Mouse (Mus musculus): ENCODE data around the gene Ror1. TPM values are rescaled to one million over a fixed set of nuclear protein-coding genes. Genes with fewer than 3 reads are reported as not detected.

Gene Ror1
- polyA plus RNA-seq (2012; rRNA removed; ENCODE audit: low replicate concordance): 1.7 and 2.1 TPM in 2 replicates

DNA sequence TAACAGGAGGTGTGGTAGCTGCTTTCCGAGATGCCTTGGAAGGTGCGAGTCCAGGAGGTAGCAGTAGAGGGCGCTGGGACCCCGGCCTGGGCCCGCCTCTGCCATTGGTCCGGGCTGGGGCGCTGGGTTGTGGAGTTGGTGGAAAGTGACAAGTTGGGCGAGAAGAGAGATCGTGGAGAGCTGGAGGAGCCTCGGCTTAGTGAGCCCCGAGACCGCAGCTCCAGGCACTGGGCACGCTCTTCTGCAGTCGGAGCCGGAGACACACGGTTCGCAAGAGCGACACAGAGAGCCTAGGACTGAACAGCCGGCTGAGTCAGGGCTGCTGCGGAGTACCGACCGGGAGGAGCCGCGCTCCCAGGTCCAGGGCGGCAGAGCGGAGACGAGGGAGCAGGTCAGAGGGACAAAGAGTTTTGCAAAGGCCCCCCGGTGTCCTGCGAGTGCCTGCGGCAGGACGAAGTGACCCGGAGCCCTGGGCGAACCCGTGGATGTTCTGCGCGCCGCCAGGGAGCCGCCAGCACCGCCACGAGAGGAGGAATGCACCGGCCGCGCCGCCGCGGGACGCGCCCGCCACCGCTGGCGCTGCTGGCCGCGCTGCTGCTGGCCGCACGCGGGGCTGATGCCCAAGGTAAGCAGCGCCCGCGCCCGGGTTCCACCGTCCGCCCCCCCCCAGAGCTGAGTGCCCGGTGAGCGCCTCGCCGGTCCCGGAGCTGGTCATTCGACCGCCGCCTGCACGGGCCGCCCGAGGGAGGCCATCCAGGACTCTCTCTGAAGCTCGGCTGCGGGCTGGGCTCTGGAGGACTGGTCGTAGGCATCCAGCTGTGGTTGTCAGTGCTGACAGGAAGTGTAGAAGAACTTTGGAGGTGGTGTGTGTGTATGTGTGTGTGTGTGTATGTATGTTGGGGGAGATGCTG lies at the start of gene Ror1:
Gene Ror1 (plus strand): TSS at position 107 of the 911 bp plus-strand sequence.

GRCm38 (mm10) chr4:100478592-100479321 lies 383.2 kb downstream of the Ror1 start, which contains the start of gene Ube2u:
TSS of gene Ube2u (plus strand) at chr4:100478849.

Other genes starting within 250 kb of the Ror1 start
- 105 and 240 TPM in 2 replicates for gene Pgm1, start 166.4 kb upstream of the Ror1 start, polyA plus RNA-seq (2012; rRNA removed; ENCODE audit: low replicate concordance)
- gene Itgb3bp, start 166.0 kb upstream of the Ror1 start, polyA plus RNA-seq (2012; rRNA removed; ENCODE audit: low replicate concordance): 0.67 and 1.4 TPM in 2 replicates